Mouse (Mus musculus): Measurements from ENCODE around the gene Pde4b.

DNA sequence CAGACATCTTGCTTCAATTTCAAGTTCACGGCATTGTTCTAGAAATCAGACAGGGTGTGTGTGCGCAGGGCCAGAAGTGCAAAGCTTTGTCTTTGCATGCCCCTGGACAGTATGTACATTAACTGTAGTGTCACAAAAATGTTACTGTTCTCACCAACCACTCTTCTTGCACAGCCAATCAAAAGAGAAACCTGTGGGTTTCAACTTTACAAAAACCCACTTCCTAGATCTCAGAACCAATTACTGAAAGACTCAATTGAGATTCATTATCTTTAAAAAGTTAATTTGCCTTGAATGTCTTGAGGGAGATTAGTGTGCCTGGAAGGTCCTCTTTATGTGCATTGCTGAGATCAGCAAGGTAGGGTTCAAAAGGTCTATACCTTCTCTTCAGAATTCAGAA, 431.0 kb downstream of the Pde4b start:
- no peak for TF ChIP-seq POLR2A (IDR thresholded peaks at IDR 0.05; ENCODE audit: borderline replicate concordance, insufficient read depth, low read length)
- no peak for TF ChIP-seq CTCF (IDR thresholded peaks at IDR 0.05; ENCODE audit: borderline replicate concordance, insufficient read depth, low read depth, low read length)
